Comparison of ENCODE assay signal across 10 mouse cellular contexts in genomic region chr14:12393271-12393861, GRCm38 (mm10). TPM values are rescaled to one million over a fixed set of nuclear protein-coding genes. Genes with fewer than 3 reads are reported as not detected.
DNase-seq lines count a peak whose midpoint lies in the region; ATAC-seq lines count a peak whose summit lies in the region.
"Had no signal": no experiment of that assay in that cellular context is flagged by ENCODE, and none has a peak within 500 bp of the region (broad histone marks: within the 10 kb centered on the region; RNA-seq: fewer than 3 reads in every experiment).

No protein-coding gene starts in this region.

- peak; percentile 73; the same call in 1 of the 2 replicates for ATAC-seq in hindbrain, embryonic 14.5 days (ENCODE audit: low FRiP score)
- ATAC-seq in inflammation-experienced regulatory T-cells, adult 6 months = no peak
- ATAC-seq in activated CD4-positive, CD25-positive, alpha-beta regulatory T cell, adult 4 months = no peak

- no peak overlapping the region for H3K4me3 ChIP-seq in hindbrain, embryonic 14.5 days (replicated peaks; ENCODE audit: low read length)

- peaks cover 11% of the 10 kb centered on the region for H3K4me1 ChIP-seq in hindbrain, embryonic 14.5 days (replicated peaks; ENCODE audit: control insufficient read depth, insufficient read depth, low read length)

- no peak overlapping the region for H3K4me2 ChIP-seq in hindbrain, embryonic 14.5 days (replicated peaks)

- H3K36me3 ChIP-seq in hindbrain, embryonic 14.5 days (replicated peaks; ENCODE audit: control insufficient read depth, insufficient read depth) = no peaks in the 10 kb centered on the region

- H3K27me3 ChIP-seq in hindbrain, embryonic 14.5 days (ENCODE audit: control insufficient read depth, insufficient read depth, low read length) = peaks cover 77% of the 10 kb centered on the region

- H3K9me3 ChIP-seq in hindbrain, embryonic 14.5 days (ENCODE audit: control insufficient read depth, low read length) = no peaks in the 10 kb centered on the region

- DNase-seq in cerebellum, adult 8-10 months = peak; percentile 33
- DNase-seq in embryo, embryonic 9.5 days (ENCODE audit: extremely low spot score) = peak; percentile 52
- peak; percentile 52 for DNase-seq in hindbrain, embryonic 14.5 days (ENCODE audit: low spot score)
- DNase-seq in neural tube, embryonic 10.5 days (ENCODE audit: extremely low spot score, low spot score) = peak; percentile 60
- no peak for DNase-seq in thymus, adult 18-20 months
- DNase-seq: heart, postnatal 14 days had no signal

- no peak overlapping the region for H3K27ac ChIP-seq in hindbrain, embryonic 14.5 days

- H3K9ac ChIP-seq in hindbrain, embryonic 14.5 days = no peak overlapping the region

- WGBS in hindbrain, embryonic 14.5 days = 3% methylated on average over 12 of the region's 12 CpGs

RNA-seq across cellular contexts. Expression of gene Fezf2, which starts 45.4 kb away (rescaled TPM):
- polyA plus RNA-seq in hindbrain, embryonic 14.5 days (2014; fragmentation: Nextera tagmentation; extraction: Ambion mirVana) = not detected in 2 replicates
- polyA plus RNA-seq in inflammation-experienced regulatory T-cells, adult 6 months (2017; shearing (Covaris generic)) = not detected
- polyA plus RNA-seq in activated CD4-positive, CD25-positive, alpha-beta regulatory T cell, adult 4 months (2017; shearing (Covaris generic)) = under 1 TPM in 1 of 2 experiments, not detected in 1; 0.15 TPM
- polyA plus RNA-seq: lung, embryonic 16.5 days; urinary bladder, adult 2 months had no signal

Comparison
In these comparisons a context has a peak if more than half of its experiments do, and no peak if none do; other contexts are left out.
1. DNase-seq: peak in cerebellum, adult 8-10 months (single experiment), embryo, embryonic 9.5 days (single experiment), hindbrain, embryonic 14.5 days (single experiment) and neural tube, embryonic 10.5 days (single experiment); none in thymus, adult 18-20 months (0 of 2).